Mouse (Mus musculus) limb, embryonic 15.5 days (tissue): ENCODE measurements at regions not wholly inside any gene's neighbourhood (a gene's known extent, or its start where the extent isn't known, plus 50 kb on each side); places are given as distances from the start of the nearest gene placed in this dataset.

Experiments
- ATAC-seq: fragments of 200-750 bp; cut with Nextera tagmentation; 2 replicates; pipeline ENCODE4 v1.8.0; 2017; ENCODE audit warnings: low read depth, moderate TSS enrichment; ENCODE audit not compliant: insufficient number of reproducible peaks, low FRiP score, low TSS enrichment
- H3K27ac ChIP-seq: fragments of 300-500 bp; sonication (generic); 2 replicates; pipeline ENCODE4 v1.5.1; 2015; ENCODE audit warnings: moderate library complexity, mild to moderate bottlenecking, inconsistent platforms
- H3K27me3 ChIP-seq: fragments of 300-500 bp; sonication (generic); 2 replicates; pipeline ENCODE4 v1.6.1; 2015; ENCODE audit warnings: inconsistent platforms
- H3K36me3 ChIP-seq: fragments of 300-500 bp; sonication (generic); 2 replicates; pipeline ENCODE4 v1.6.1; 2015; ENCODE audit warnings: inconsistent platforms
- H3K4me1 ChIP-seq: fragments of 300-500 bp; sonication (generic); 2 replicates; pipeline ENCODE4 v1.6.1; 2015; ENCODE audit warnings: inconsistent platforms
- H3K4me2 ChIP-seq: fragments of 300-500 bp; sonication (generic); 2 replicates; pipeline ENCODE4 v1.6.1; 2015; ENCODE audit warnings: mild to moderate bottlenecking, inconsistent platforms
- H3K4me3 ChIP-seq: fragments of 300-500 bp; sonication (generic); 2 replicates; pipeline ENCODE4 v1.5.1; 2015; ENCODE audit warnings: mild to moderate bottlenecking, inconsistent platforms
- H3K9ac ChIP-seq: fragments of 300-500 bp; sonication (generic); 2 replicates; pipeline ENCODE4 v1.6.1; 2015; ENCODE audit warnings: inconsistent platforms
- H3K9me3 ChIP-seq: fragments of 300-500 bp; sonication (generic); 2 replicates; pipeline ENCODE4 v1.6.1; 2016; ENCODE audit warnings: inconsistent platforms
- WGBS: fragments of 180-500 bp; shearing (Covaris S2); methylation state at CpG from one replicate; pipeline ENCODE4 v1.1.7; 2015; 5-methylcytosine and 5-hydroxymethylcytosine counted together

DNA sequence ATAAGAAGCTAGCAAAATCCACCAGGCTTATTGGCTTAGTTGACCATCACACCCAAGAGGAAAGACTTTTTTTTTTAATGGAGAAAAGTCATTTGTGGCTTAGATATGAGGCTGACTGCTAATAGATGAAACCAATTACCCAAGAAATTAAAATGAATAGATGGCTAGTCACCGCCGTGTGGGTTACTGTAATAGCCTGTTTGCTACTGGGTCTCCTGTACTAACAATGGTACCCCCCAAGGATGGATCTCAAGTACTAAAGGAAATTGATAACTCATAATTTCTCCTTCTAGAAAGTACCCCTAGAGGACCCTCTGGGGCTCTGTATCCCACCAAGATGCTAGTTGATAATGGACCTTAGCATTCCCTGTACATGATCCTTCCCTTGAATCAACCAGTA lies 251.1 kb upstream of the Slc24a5 start:
- Histone ChIP-seq H3K27ac (no peak overlapping the region), H3K27me3 (no peaks in the 10 kb centered on the region), H3K4me2 (no peak overlapping the region), H3K4me3 (no peak overlapping the region), H3K9ac (no peak overlapping the region), H3K9me3 (no peaks in the 10 kb centered on the region), H3K36me3 (no peaks in the 10 kb centered on the region), H3K4me1 (peaks cover 3% of the 10 kb centered on the region; the same call in 1 of the 2 replicates)
- ATAC-seq: no peak
- 52% methylated on average over 2 of the region's 2 CpGs for WGBS

GRCm38 (mm10) chr2:124819846-124820245 lies 248.1 kb upstream of the Slc24a5 start:
- Histone ChIP-seq H3K9me3 (no peaks in the 10 kb centered on the region), H3K4me3 (no peak overlapping the region), H3K4me2 (no peak overlapping the region), H3K4me1 (peaks cover 3% of the 10 kb centered on the region; the same call in 1 of the 2 replicates), H3K36me3 (no peaks in the 10 kb centered on the region), H3K27me3 (no peaks in the 10 kb centered on the region), H3K27ac (no peak overlapping the region), H3K9ac (no peak overlapping the region)
- ATAC-seq: no peak
- 64% methylated on average over 6 of the region's 6 CpGs for WGBS

DNA sequence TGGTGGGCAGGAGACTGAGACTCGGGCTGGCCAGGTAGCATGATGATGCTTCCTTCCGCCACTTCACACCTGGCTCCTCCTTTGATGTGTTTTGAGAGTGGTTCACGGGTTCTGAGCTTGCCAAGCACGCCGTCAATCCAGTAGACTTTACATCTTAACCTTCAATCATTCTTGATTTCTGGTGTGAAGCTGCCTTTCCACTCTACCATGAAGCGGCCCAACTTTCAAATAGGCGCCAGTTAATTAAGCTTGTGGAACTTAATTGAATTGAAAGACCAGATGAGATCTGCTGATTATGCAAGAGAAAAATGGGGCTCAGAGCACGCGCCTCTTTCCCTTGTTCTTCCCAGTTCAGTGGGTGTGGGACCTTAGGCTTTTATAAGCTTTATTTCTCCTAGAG lies 247.1 kb upstream of the Slc24a5 start:
- H3K27ac ChIP-seq: no peak overlapping the region
- H3K4me1 ChIP-seq: peaks cover 3% of the 10 kb centered on the region; the same call in 1 of the 2 replicates
- no peak overlapping the region for H3K4me3 ChIP-seq
- no peaks in the 10 kb centered on the region for H3K27me3 ChIP-seq
- no peak overlapping the region for H3K9ac ChIP-seq
- 86% methylated on average over 9 of the region's 9 CpGs for whole genome bisulfite sequencing
- ATAC-seq: no peak
- no peak overlapping the region for H3K4me2 ChIP-seq
- H3K9me3 ChIP-seq: no peaks in the 10 kb centered on the region
- no peaks in the 10 kb centered on the region for H3K36me3 ChIP-seq

- no peaks in the 10 kb centered on the region for H3K36me3 ChIP-seq
- H3K27me3 ChIP-seq: no peaks in the 10 kb centered on the region
- no peak overlapping the region for H3K4me2 ChIP-seq
- peaks cover 3% of the 10 kb centered on the region; the same call in 1 of the 2 replicates for H3K4me1 ChIP-seq
- no peak overlapping the region for H3K4me3 ChIP-seq
- ATAC-seq: no peak
- no peaks in the 10 kb centered on the region for H3K9me3 ChIP-seq
- no peak overlapping the region for H3K27ac ChIP-seq
- no peak overlapping the region for H3K9ac ChIP-seq
- WGBS: 85% methylated on average over 4 of the region's 4 CpGs
Observed at GRCm38 (mm10) chr2:124821366-124821765, 246.6 kb upstream of the Slc24a5 start.

- no peak for ATAC-seq
- H3K9ac ChIP-seq: no peak overlapping the region
- H3K36me3 ChIP-seq: no peaks in the 10 kb centered on the region
- H3K4me3 ChIP-seq: no peak overlapping the region
- H3K27ac ChIP-seq: no peak overlapping the region
- whole genome bisulfite sequencing: 84% methylated on average over 4 of the region's 4 CpGs
- H3K4me2 ChIP-seq: no peak overlapping the region
- no peaks in the 10 kb centered on the region for H3K27me3 ChIP-seq
- no peaks in the 10 kb centered on the region for H3K4me1 ChIP-seq
- no peaks in the 10 kb centered on the region for H3K9me3 ChIP-seq
Observed at GRCm38 (mm10) chr2:124848812-124849211, 219.1 kb upstream of the Slc24a5 start.

- no peaks in the 10 kb centered on the region for H3K9me3 ChIP-seq
- no peaks in the 10 kb centered on the region for H3K27me3 ChIP-seq
- no peak overlapping the region for H3K4me3 ChIP-seq
- H3K27ac ChIP-seq: no peak overlapping the region
- H3K9ac ChIP-seq: no peak overlapping the region
- no peak overlapping the region for H3K4me2 ChIP-seq
- ATAC-seq: no peak
- WGBS: 55% methylated on average over 3 of the region's 3 CpGs
- no peaks in the 10 kb centered on the region for H3K36me3 ChIP-seq
- H3K4me1 ChIP-seq: no peaks in the 10 kb centered on the region
Observed at GRCm38 (mm10) chr2:124858504-124858903, 209.4 kb upstream of the Slc24a5 start.

DNA sequence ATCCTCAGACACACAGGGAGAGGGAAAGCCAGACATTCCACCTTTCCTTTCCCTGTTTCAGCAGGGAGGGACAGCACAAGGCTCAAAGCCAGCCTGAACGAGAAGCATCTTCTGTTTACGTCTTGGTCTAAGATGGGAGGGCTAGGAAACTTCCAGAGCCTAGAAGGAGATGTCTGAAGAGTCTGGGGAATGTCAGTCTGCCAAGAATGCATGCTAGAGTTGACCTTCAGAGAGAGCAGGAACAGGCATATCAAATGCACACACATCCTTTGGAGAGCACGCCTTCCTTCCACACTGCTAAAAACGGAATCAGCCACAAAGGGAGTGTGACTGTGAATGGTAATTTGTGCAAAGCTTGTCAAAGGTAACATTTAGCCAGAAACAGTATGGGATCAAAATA lies 179.7 kb upstream of the Slc24a5 start:
- no peak overlapping the region for H3K4me3 ChIP-seq
- no peak overlapping the region for H3K4me2 ChIP-seq
- H3K27ac ChIP-seq: no peak overlapping the region
- H3K9ac ChIP-seq: no peak overlapping the region
- 43% methylated on average over 4 of the region's 4 CpGs for whole genome bisulfite sequencing
- no peaks in the 10 kb centered on the region for H3K9me3 ChIP-seq
- no peaks in the 10 kb centered on the region for H3K36me3 ChIP-seq
- H3K27me3 ChIP-seq: no peaks in the 10 kb centered on the region
- H3K4me1 ChIP-seq: no peaks in the 10 kb centered on the region
- no peak for ATAC-seq

- no peak overlapping the region for H3K27ac ChIP-seq
- H3K9me3 ChIP-seq: no peaks in the 10 kb centered on the region
- no peak for ATAC-seq
- H3K27me3 ChIP-seq: no peaks in the 10 kb centered on the region
- WGBS: 90% methylated on average over 4 of the region's 4 CpGs
- no peaks in the 10 kb centered on the region for H3K36me3 ChIP-seq
- H3K4me2 ChIP-seq: no peak overlapping the region
- no peak overlapping the region for H3K9ac ChIP-seq
- H3K4me1 ChIP-seq: no peaks in the 10 kb centered on the region
- no peak overlapping the region for H3K4me3 ChIP-seq
Observed at GRCm38 (mm10) chr2:124895002-124895401, 172.9 kb upstream of the Slc24a5 start.

GRCm38 (mm10) chr2:124903556-124903955 lies 164.4 kb upstream of the Slc24a5 start:
- Histone ChIP-seq H3K4me1 (no peaks in the 10 kb centered on the region), H3K27me3 (no peaks in the 10 kb centered on the region), H3K36me3 (no peaks in the 10 kb centered on the region), H3K9ac (no peak overlapping the region), H3K9me3 (no peaks in the 10 kb centered on the region), H3K4me2 (no peak overlapping the region), H3K4me3 (no peak overlapping the region), H3K27ac (no peak overlapping the region)
- WGBS: 58% methylated on average over 4 of the region's 4 CpGs
- no peak for ATAC-seq

GRCm38 (mm10) chr2:124905076-124905475 lies 162.8 kb upstream of the Slc24a5 start:
- H3K4me2 ChIP-seq: no peak overlapping the region
- no peak for ATAC-seq
- no peak overlapping the region for H3K27ac ChIP-seq
- H3K9me3 ChIP-seq: no peaks in the 10 kb centered on the region
- no peak overlapping the region for H3K9ac ChIP-seq
- no peaks in the 10 kb centered on the region for H3K4me1 ChIP-seq
- 71% methylated on average over 1 of the region's 1 CpGs for WGBS
- no peaks in the 10 kb centered on the region for H3K36me3 ChIP-seq
- no peaks in the 10 kb centered on the region for H3K27me3 ChIP-seq
- H3K4me3 ChIP-seq: no peak overlapping the region

DNA sequence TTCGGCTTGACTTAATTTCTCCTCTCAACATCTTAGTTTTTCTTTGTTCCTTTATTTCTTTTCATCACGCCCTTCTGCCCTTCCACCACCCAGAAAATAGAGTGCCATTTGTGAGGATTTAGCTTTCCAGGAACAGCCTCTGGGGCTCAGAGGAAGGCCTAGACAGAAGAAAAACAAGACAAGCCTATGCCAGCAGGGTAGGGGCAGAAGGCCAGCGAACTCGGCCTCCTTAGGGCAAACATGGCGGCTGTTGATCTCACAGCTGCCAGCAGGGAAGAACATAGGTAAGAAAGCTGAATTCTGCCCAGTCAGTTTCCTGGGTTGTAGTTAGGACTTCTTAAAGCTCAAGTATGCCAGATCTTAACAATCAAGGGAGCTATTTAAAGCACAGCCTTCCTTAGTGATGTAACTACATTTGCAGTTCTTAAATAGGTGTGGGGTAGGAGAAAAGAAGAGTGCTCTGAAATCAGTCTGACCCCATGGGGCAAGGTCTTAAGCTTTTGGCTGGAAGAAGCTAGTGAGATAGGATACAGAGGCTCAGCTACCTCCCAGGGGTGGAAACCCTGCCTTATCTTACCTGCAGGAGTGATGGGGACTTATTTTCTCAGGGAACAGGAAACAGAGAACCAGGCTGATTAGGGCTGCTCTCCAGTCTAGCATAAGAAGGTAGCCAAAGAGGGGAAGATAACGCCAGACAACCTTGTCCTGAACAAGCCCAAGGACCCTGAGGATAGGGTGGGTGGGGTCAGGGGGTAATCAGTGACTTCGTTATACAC lies 148.8 kb upstream of the Slc24a5 start:
- ATAC-seq: no peak
- WGBS: 84% methylated on average over 7 of the region's 7 CpGs
- Histone ChIP-seq H3K4me2 (no peak overlapping the region), H3K9me3 (no peaks in the 10 kb centered on the region), H3K27me3 (no peaks in the 10 kb centered on the region), H3K9ac (no peak overlapping the region), H3K36me3 (no peaks in the 10 kb centered on the region), H3K4me3 (no peak overlapping the region), H3K4me1 (no peaks in the 10 kb centered on the region), H3K27ac (no peak overlapping the region)

GRCm38 (mm10) chr2:124919762-124920255 lies 148.1 kb upstream of the Slc24a5 start:
- WGBS: 53% methylated on average over 1 of the region's 1 CpGs
- Histone ChIP-seq H3K4me1 (no peaks in the 10 kb centered on the region), H3K9me3 (no peaks in the 10 kb centered on the region), H3K4me2 (no peak overlapping the region), H3K27ac (no peak overlapping the region), H3K4me3 (no peak overlapping the region), H3K27me3 (no peaks in the 10 kb centered on the region), H3K9ac (no peak overlapping the region), H3K36me3 (no peaks in the 10 kb centered on the region)
- ATAC-seq: no peak
